ENCODE assay signal across 8 mouse cellular contexts in genomic region chr19:28677045-28677727, GRCm38 (mm10). TPM values are rescaled to one million over a fixed set of nuclear protein-coding genes. Genes with fewer than 3 reads are reported as not detected.
DNase-seq lines count a peak whose midpoint lies in the region; ATAC-seq and TF ChIP-seq lines count a peak whose summit lies in the region.

No protein-coding gene starts in this region.

- ATAC-seq in intestine, embryonic 16.5 days, result no peak
- peak; percentile 39; the same call in 1 of the 2 replicates for ATAC-seq in megakaryocyte, adult 5-6 weeks (ENCODE audit: poor library complexity, severe bottlenecking)

- H3K4me2 ChIP-seq in intestine, embryonic 16.5 days (ENCODE audit: low read depth, low read length), result peak overlapping the region; percentile 100; the same call in 1 of the 2 replicates

- no peak for TF ChIP-seq CTCF in thymus, adult 2 months (IDR thresholded peaks at IDR 0.05; ENCODE audit: borderline replicate concordance, control insufficient read depth, extremely low read depth, insufficient read depth, low read length, poor library complexity)

- H3K9me3 ChIP-seq in intestine, embryonic 16.5 days (ENCODE audit: control insufficient read depth, low read length), result no peaks in the 10 kb centered on the region

- no peak for TF ChIP-seq POLR2A in thymus, adult 2 months (IDR thresholded peaks at IDR 0.05; ENCODE audit: control insufficient read depth, extremely low read depth, insufficient read depth, low read length, poor library complexity)

- peaks cover 13% of the 10 kb centered on the region for H3K4me1 ChIP-seq in thymus, adult 2 months (replicated peaks; ENCODE audit: control insufficient read depth, insufficient read depth, low read length)
- peaks cover 8% of the 10 kb centered on the region; the same call in 1 of the 2 replicates for H3K4me1 ChIP-seq in intestine, embryonic 16.5 days (ENCODE audit: control insufficient read depth, insufficient read depth, low read length)

- H3K27ac ChIP-seq in thymus, adult 2 months (ENCODE audit: control insufficient read depth, insufficient read depth, low read length), result no peak overlapping the region
- H3K27ac ChIP-seq in intestine, embryonic 16.5 days (ENCODE audit: low read length), result no peak overlapping the region

- peak; percentile 10 for DNase-seq in thymus, adult 2 months
- DNase-seq in thymus, adult 18-20 months, result no peak
- DNase-seq in fibroblast of lung, adult 2 months (ENCODE audit: low read depth), result peak; percentile 61
- no peak for DNase-seq in right cerebral cortex, postnatal 36 days (ENCODE audit: low spot score in 2 of 2)
- no peak for DNase-seq in left cerebral cortex, adult 11 months (ENCODE audit: low spot score)
- no peak for DNase-seq in right cerebral cortex, postnatal 14 days

- H3K27me3 ChIP-seq in thymus, adult 2 months (ENCODE audit: control insufficient read depth, insufficient read depth, low read length), result peaks cover 5% of the 10 kb centered on the region; the same call in 1 of the 2 replicates
- H3K27me3 ChIP-seq in intestine, embryonic 16.5 days (replicated peaks; ENCODE audit: control insufficient read depth, insufficient read depth, low read length), result peaks cover 2% of the 10 kb centered on the region; the same call in 1 of the 2 replicates

- 14% methylated on average over 8 of the region's 8 CpGs for WGBS in thymus, adult 2 months
- 42% methylated on average over 8 of the region's 8 CpGs for WGBS in intestine, embryonic 16.5 days

- no peaks in the 10 kb centered on the region for H3K36me3 ChIP-seq in thymus, adult 2 months (ENCODE audit: control insufficient read depth, insufficient read depth, low read length)
- no peaks in the 10 kb centered on the region for H3K36me3 ChIP-seq in intestine, embryonic 16.5 days (ENCODE audit: control insufficient read depth, insufficient read depth, low read length)

- H3K4me3 ChIP-seq in thymus, adult 2 months (ENCODE audit: control insufficient read depth, insufficient read depth, low read length), result no peak overlapping the region
- no peak overlapping the region for H3K4me3 ChIP-seq in intestine, embryonic 16.5 days (ENCODE audit: low read length)

- no peak overlapping the region for H3K9ac ChIP-seq in intestine, embryonic 16.5 days (ENCODE audit: low read depth, low read length)

RNA-seq across cellular contexts. Expression of gene Glis3, which starts 2.7 kb away (rescaled TPM):
- polyA plus RNA-seq in thymus, adult 2 months (2012; rRNA removed), result 1.8 and 2.3 TPM in 2 replicates
- 0.73 and 0.97 TPM in 2 replicates for polyA plus RNA-seq in intestine, embryonic 16.5 days (2015; fragmentation: Nextera tagmentation; extraction: Ambion mirVana)
- 1.2 and 2.4 TPM in 2 replicates for total RNA-seq in megakaryocyte, adult 5-6 weeks (2015)
- total RNA-seq in megakaryocyte, adult 5-6 weeks (2017), result 1.4 and 2.4 TPM in 2 replicates

Comparison
In these comparisons a context has a peak if more than half of its experiments do, and no peak if none do; other contexts are left out.
1. DNase-seq: peak in thymus, adult 2 months (single experiment) and fibroblast of lung, adult 2 months (single experiment); none in thymus, adult 18-20 months (0 of 2), right cerebral cortex, postnatal 36 days (0 of 2), left cerebral cortex, adult 11 months (single experiment) and right cerebral cortex, postnatal 14 days (single experiment).